Mouse (Mus musculus): ENCODE measurements around the gene Proser3. TPM values are rescaled to one million over a fixed set of nuclear protein-coding genes. Genes with fewer than 3 reads are reported as not detected.

The Proser3 gene
- polyA plus RNA-seq, 1 experiment from 2014 or later = 18.7 TPM

DNA sequence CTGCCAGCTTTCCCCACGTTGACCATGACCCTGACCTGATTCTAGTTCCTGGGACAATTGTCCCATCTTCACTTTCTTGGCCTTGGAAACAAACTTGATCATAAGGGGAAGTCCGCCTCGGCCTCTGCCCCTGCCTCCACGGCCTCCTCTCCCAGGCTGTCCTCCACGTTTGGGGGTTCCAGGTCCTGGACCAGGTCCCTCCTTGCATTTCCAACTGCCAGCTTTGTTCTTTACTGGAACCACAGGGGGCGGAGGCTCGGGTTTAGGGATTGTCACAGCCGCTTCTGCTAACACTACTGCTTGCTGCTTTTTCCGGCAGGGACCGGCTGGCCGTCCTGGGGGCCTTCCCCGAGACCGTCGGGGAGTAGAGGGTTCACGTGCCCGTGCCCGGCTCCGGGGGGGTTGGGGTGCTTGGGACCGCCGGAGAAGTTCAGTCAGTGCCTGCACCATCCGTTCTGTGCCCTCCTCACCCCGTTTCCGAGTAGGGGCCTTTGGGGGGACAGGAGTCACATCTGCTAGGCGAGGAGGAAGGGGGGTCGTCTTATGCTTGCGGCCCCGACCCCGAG is 34.4 kb upstream of the Proser3 start:
- peaks cover 52% of the 10 kb centered on the region for H3K36me3 ChIP-seq (ENCODE audit: control insufficient read depth, insufficient read depth, low read length)
- H3K4me2 ChIP-seq (replicated peaks; ENCODE audit: low read depth, low read length) = no peak overlapping the region; the same call in 1 of the 2 replicates
- no peak overlapping the region for H3K9ac ChIP-seq (replicated peaks; ENCODE audit: low read depth, low read length)

DNA sequence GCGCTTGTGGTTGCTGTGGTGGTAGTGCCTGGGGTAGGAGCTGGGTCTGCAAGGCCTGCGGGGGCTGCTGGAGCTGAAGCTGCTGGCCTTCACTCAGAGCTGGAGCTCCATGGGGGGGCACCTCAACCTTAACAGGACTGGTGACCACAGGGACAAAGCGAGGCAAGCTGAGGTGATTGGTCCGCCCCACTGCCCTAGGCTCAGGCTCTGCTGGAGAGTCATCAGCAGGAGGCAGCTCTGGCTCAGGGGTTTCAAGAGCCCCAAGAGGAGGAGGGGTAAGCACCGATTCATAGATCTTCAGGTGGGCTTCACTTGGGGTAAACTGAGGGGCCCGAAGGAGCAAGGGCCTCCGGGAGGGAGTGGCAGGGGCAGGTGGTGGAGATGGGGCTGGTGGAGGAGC is 33.1 kb upstream of the Proser3 start:
- Histone ChIP-seq H3K4me2 (replicated peaks; ENCODE audit: low read depth, low read length) (no peak overlapping the region), H3K36me3 (ENCODE audit: control insufficient read depth, insufficient read depth, low read length) (peaks cover 63% of the 10 kb centered on the region), H3K9ac (replicated peaks; ENCODE audit: low read depth, low read length) (no peak overlapping the region), H3K4me3 (ENCODE audit: low read depth, low read length) (no peak overlapping the region), H3K9me3 (ENCODE audit: control insufficient read depth, low read depth, low read length) (no peaks in the 10 kb centered on the region), H3K4me1 (ENCODE audit: control insufficient read depth, insufficient read depth, low read length) (peaks cover 17% of the 10 kb centered on the region; the same call in 1 of the 2 replicates), H3K27me3 (ENCODE audit: control insufficient read depth, insufficient read depth, low read length) (no peaks in the 10 kb centered on the region), H3K27ac (ENCODE audit: low read length) (no peak overlapping the region)
- ATAC-seq (ENCODE audit: insufficient number of reproducible peaks, insufficient read depth, low FRiP score, low read depth) = no peak
- WGBS = 93% methylated on average over 7 of the region's 7 CpGs

More for the DNA sequence above, 34.4 kb upstream of the Proser3 start:
- WGBS = 90% methylated on average over 28 of the region's 28 CpGs
- Histone ChIP-seq H3K9me3 (ENCODE audit: control insufficient read depth, low read depth, low read length) (no peaks in the 10 kb centered on the region), H3K4me3 (ENCODE audit: low read depth, low read length) (0 out of 2 replicates have a peak overlapping the region, but pooled peaks have one; percentile 91), H3K27ac (ENCODE audit: low read length) (no peak overlapping the region), H3K27me3 (ENCODE audit: control insufficient read depth, insufficient read depth, low read length) (no peaks in the 10 kb centered on the region), H3K4me1 (ENCODE audit: control insufficient read depth, insufficient read depth, low read length) (peaks cover 17% of the 10 kb centered on the region; the same call in 1 of the 2 replicates)
- ATAC-seq (ENCODE audit: insufficient number of reproducible peaks, insufficient read depth, low FRiP score, low read depth) = no peak

DNA sequence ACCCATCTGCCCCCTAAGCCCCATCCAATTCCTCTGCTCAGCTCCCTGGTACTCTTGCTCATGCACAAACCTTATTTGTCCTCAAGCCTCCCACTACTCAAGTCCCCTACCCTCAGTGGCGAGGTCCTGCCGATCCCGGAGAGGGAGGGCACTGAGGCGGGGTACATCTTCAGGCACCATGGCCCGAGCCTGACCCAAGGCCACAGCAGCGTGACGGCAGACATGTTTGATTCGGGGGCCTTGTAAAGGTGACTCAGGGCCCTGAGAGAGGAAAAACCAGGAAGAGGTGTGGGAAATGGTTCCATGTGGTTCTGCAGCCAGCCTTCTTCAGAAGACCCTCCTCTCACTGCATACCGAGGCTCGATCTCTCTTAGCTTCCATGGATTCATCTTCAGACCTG is 32.2 kb upstream of the Proser3 start:
- no peaks in the 10 kb centered on the region for H3K9me3 ChIP-seq (ENCODE audit: control insufficient read depth, low read depth, low read length)
- H3K27ac ChIP-seq (ENCODE audit: low read length) = no peak overlapping the region
- ATAC-seq (ENCODE audit: insufficient number of reproducible peaks, insufficient read depth, low FRiP score, low read depth) = no peak
- 93% methylated on average over 10 of the region's 10 CpGs for WGBS
- H3K9ac ChIP-seq (replicated peaks; ENCODE audit: low read depth, low read length) = no peak overlapping the region
- no peak overlapping the region for H3K4me2 ChIP-seq (replicated peaks; ENCODE audit: low read depth, low read length)
- no peak overlapping the region for H3K4me3 ChIP-seq (ENCODE audit: low read depth, low read length)
- peaks cover 12% of the 10 kb centered on the region; the same call in 1 of the 2 replicates for H3K4me1 ChIP-seq (ENCODE audit: control insufficient read depth, insufficient read depth, low read length)
- H3K36me3 ChIP-seq (ENCODE audit: control insufficient read depth, insufficient read depth, low read length) = peaks cover 71% of the 10 kb centered on the region
- H3K27me3 ChIP-seq (ENCODE audit: control insufficient read depth, insufficient read depth, low read length) = no peaks in the 10 kb centered on the region

DNA sequence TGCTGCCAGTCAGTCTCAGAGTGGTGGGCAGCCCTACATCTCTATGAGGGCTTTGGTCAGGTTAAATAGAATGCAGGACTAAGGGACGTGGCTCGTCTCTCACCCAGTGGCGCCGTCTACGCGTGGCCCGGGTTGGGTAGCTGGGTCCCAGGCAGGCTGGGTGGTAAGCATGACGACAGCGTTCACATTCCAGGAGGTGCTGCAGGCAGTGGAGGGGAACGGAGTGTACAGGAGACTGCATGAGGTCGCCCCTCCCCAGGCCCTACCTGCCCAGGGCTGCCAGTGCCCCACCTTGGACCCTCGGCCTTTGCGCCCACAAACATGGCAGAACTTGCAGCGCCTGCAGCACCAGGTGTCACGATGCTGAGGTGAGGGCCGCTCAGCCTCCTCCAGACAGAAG is 29.4 kb upstream of the Proser3 start:
- Histone ChIP-seq H3K9me3 (ENCODE audit: control insufficient read depth, low read depth, low read length) (no peaks in the 10 kb centered on the region), H3K4me2 (replicated peaks; ENCODE audit: low read depth, low read length) (no peak overlapping the region), H3K4me3 (ENCODE audit: low read depth, low read length) (no peak overlapping the region), H3K9ac (replicated peaks; ENCODE audit: low read depth, low read length) (no peak overlapping the region), H3K36me3 (ENCODE audit: control insufficient read depth, insufficient read depth, low read length) (peaks cover 97% of the 10 kb centered on the region), H3K27me3 (ENCODE audit: control insufficient read depth, insufficient read depth, low read length) (no peaks in the 10 kb centered on the region), H3K27ac (ENCODE audit: low read length) (no peak overlapping the region), H3K4me1 (ENCODE audit: control insufficient read depth, insufficient read depth, low read length) (peaks cover 2% of the 10 kb centered on the region; the same call in 1 of the 2 replicates)
- no peak for ATAC-seq (ENCODE audit: insufficient number of reproducible peaks, insufficient read depth, low FRiP score, low read depth)
- WGBS = 96% methylated on average over 16 of the region's 16 CpGs

DNA sequence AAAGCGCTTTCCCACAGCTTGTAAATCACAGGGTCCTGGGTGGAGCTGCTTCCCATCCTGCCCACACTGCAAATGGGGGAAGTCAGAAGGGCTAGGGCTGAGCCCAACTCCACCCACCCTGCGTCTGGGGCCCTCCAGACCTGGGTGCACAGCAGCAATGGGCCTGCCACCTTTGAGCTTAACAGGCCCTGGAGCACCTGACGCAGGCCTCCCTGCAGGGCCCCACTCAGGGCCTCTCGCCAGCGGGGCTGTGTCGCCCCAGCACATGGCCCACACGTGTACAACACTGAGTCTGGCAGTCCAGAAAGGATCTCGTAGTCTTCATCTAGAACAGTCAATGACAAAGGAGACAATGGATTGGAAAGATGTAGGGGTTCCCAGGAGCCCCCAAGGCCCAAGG is 27.9 kb upstream of the Proser3 start:
- WGBS = 93% methylated on average over 8 of the region's 8 CpGs
- ATAC-seq (ENCODE audit: insufficient number of reproducible peaks, insufficient read depth, low FRiP score, low read depth) = no peak
- no peaks in the 10 kb centered on the region for H3K27me3 ChIP-seq (ENCODE audit: control insufficient read depth, insufficient read depth, low read length)

DNA sequence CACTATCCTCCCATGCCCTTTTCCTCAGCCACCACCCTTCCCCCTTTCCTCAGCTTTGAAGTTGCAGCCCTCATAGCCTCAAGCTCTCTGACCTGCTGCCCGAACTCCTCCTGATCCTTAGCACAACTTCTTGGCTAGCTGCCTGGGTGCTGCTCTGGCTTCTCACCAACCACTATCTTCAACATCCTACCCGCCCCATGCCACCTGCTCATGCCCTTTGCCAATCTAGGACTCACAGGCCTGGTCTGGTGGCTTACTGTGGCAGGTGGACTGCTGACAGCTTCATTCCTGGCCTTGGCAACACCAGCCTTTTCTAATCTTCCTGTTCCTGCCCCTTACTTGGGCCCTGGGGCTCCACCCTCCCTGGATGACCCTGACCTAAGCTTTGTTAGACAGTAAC is 20.9 kb upstream of the Proser3 start:
- Histone ChIP-seq H3K27me3 (ENCODE audit: control insufficient read depth, insufficient read depth, low read length) (no peaks in the 10 kb centered on the region), H3K4me1 (ENCODE audit: control insufficient read depth, insufficient read depth, low read length) (no peaks in the 10 kb centered on the region), H3K36me3 (ENCODE audit: control insufficient read depth, insufficient read depth, low read length) (peaks cover 97% of the 10 kb centered on the region), H3K9ac (replicated peaks; ENCODE audit: low read depth, low read length) (no peak overlapping the region), H3K9me3 (ENCODE audit: control insufficient read depth, low read depth, low read length) (no peaks in the 10 kb centered on the region), H3K27ac (ENCODE audit: low read length) (no peak overlapping the region), H3K4me2 (replicated peaks; ENCODE audit: low read depth, low read length) (no peak overlapping the region), H3K4me3 (ENCODE audit: low read depth, low read length) (no peak overlapping the region)
- 83% methylated on average over 2 of the region's 2 CpGs for WGBS
- ATAC-seq (ENCODE audit: insufficient number of reproducible peaks, insufficient read depth, low FRiP score, low read depth) = no peak

More for the DNA sequence above, 27.9 kb upstream of the Proser3 start:
- Histone ChIP-seq H3K4me3 (ENCODE audit: low read depth, low read length) (no peak overlapping the region), H3K36me3 (ENCODE audit: control insufficient read depth, insufficient read depth, low read length) (peaks cover 97% of the 10 kb centered on the region), H3K27ac (ENCODE audit: low read length) (no peak overlapping the region), H3K4me1 (ENCODE audit: control insufficient read depth, insufficient read depth, low read length) (no peaks in the 10 kb centered on the region), H3K9me3 (ENCODE audit: control insufficient read depth, low read depth, low read length) (no peaks in the 10 kb centered on the region), H3K9ac (replicated peaks; ENCODE audit: low read depth, low read length) (no peak overlapping the region), H3K4me2 (replicated peaks; ENCODE audit: low read depth, low read length) (no peak overlapping the region)

DNA sequence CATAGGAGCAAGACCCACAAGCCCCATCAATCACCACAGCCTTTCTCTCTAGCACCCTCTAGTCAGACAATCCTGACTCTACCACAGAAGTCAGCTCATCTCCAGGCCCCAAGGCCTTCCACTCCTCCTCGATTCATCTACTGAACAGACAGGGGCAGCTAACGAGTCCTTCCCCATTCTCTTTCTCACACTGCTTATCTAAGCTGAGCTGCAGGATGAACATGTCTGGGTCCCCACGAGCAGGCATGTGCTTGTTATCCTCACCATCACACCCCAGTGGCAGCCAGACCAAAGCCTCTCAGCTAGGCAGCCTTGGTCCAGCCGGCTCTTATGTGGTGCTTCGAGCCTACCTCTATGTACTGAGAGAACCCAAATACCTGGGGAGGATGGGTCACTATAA is 20.3 kb upstream of the Proser3 start:
- WGBS = 88% methylated on average over 5 of the region's 5 CpGs
- H3K27ac ChIP-seq (ENCODE audit: low read length) = no peak overlapping the region
- no peaks in the 10 kb centered on the region for H3K4me1 ChIP-seq (ENCODE audit: control insufficient read depth, insufficient read depth, low read length)
- H3K9ac ChIP-seq (replicated peaks; ENCODE audit: low read depth, low read length) = no peak overlapping the region
- ATAC-seq (ENCODE audit: insufficient number of reproducible peaks, insufficient read depth, low FRiP score, low read depth) = no peak
- no peaks in the 10 kb centered on the region for H3K27me3 ChIP-seq (ENCODE audit: control insufficient read depth, insufficient read depth, low read length)
- no peak overlapping the region for H3K4me2 ChIP-seq (replicated peaks; ENCODE audit: low read depth, low read length)
- peaks cover 91% of the 10 kb centered on the region for H3K36me3 ChIP-seq (ENCODE audit: control insufficient read depth, insufficient read depth, low read length)
- no peaks in the 10 kb centered on the region for H3K9me3 ChIP-seq (ENCODE audit: control insufficient read depth, low read depth, low read length)
- no peak overlapping the region for H3K4me3 ChIP-seq (ENCODE audit: low read depth, low read length)

DNA sequence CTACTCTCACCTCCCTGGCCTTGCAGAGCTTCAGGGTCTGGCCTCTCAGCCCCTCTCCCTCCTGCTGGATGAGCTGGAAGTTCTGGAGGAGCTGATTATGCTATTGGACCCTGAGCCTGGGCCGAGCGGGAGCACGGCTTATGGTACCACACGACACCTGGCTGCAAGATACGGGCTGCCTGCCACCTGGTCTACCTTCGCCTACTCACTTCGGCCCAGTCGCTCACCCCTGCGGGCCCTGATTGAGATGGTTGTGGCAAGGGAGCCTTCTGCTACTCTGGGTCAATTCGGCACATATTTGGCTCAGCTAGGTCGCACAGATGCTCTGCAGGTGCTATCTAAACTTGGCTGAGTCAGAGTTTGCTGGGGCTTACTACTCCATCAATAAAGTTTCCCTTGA is 15.5 kb upstream of the Proser3 start:
- 88% methylated on average over 11 of the region's 11 CpGs for WGBS
- Histone ChIP-seq H3K36me3 (ENCODE audit: control insufficient read depth, insufficient read depth, low read length) (peaks cover 58% of the 10 kb centered on the region), H3K27ac (ENCODE audit: low read length) (no peak overlapping the region)

DNA sequence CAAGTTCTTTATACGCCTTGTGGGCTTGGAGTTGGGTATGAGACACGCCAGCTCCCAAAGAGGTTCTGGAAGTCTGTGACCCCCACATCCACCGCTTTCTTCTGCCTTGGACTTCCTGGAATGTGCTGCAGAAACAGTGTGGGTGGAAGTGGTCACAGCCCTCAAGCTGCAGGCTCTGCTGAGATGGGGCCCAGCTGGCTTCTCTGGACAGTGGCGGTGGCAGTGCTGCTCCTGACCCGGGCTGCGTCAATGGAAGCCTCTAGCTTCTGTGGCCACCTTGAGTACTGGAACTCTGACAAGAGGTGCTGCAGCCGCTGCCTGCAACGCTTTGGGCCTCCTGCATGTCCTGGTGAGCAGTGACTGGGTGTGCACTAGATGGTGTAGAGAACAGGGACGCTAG is 13.9 kb upstream of the Proser3 start:
- H3K9ac ChIP-seq (replicated peaks; ENCODE audit: low read depth, low read length) = no peak overlapping the region
- no peak for ATAC-seq (ENCODE audit: insufficient number of reproducible peaks, insufficient read depth, low FRiP score, low read depth)
- H3K4me2 ChIP-seq (replicated peaks; ENCODE audit: low read depth, low read length) = no peak overlapping the region
- WGBS = 80% methylated on average over 9 of the region's 9 CpGs
- peaks cover 45% of the 10 kb centered on the region for H3K36me3 ChIP-seq (ENCODE audit: control insufficient read depth, insufficient read depth, low read length)
- no peak overlapping the region for H3K27ac ChIP-seq (ENCODE audit: low read length)
- H3K4me3 ChIP-seq (ENCODE audit: low read depth, low read length) = no peak overlapping the region
- H3K4me1 ChIP-seq (ENCODE audit: control insufficient read depth, insufficient read depth, low read length) = no peaks in the 10 kb centered on the region
- H3K27me3 ChIP-seq (ENCODE audit: control insufficient read depth, insufficient read depth, low read length) = no peaks in the 10 kb centered on the region
- H3K9me3 ChIP-seq (ENCODE audit: control insufficient read depth, low read depth, low read length) = no peaks in the 10 kb centered on the region

More for the DNA sequence above, 15.5 kb upstream of the Proser3 start:
- no peak overlapping the region for H3K4me3 ChIP-seq (ENCODE audit: low read depth, low read length)
- no peaks in the 10 kb centered on the region for H3K9me3 ChIP-seq (ENCODE audit: control insufficient read depth, low read depth, low read length)
- no peak for ATAC-seq (ENCODE audit: insufficient number of reproducible peaks, insufficient read depth, low FRiP score, low read depth)
- no peaks in the 10 kb centered on the region for H3K27me3 ChIP-seq (ENCODE audit: control insufficient read depth, insufficient read depth, low read length)
- no peak overlapping the region for H3K9ac ChIP-seq (replicated peaks; ENCODE audit: low read depth, low read length)
- no peaks in the 10 kb centered on the region for H3K4me1 ChIP-seq (ENCODE audit: control insufficient read depth, insufficient read depth, low read length)
- H3K4me2 ChIP-seq (replicated peaks; ENCODE audit: low read depth, low read length) = no peak overlapping the region

All from stomach, embryonic 14.5 days (tissue).